ENCODE assay signal across 9 mouse cellular contexts in the genomic region with DNA sequence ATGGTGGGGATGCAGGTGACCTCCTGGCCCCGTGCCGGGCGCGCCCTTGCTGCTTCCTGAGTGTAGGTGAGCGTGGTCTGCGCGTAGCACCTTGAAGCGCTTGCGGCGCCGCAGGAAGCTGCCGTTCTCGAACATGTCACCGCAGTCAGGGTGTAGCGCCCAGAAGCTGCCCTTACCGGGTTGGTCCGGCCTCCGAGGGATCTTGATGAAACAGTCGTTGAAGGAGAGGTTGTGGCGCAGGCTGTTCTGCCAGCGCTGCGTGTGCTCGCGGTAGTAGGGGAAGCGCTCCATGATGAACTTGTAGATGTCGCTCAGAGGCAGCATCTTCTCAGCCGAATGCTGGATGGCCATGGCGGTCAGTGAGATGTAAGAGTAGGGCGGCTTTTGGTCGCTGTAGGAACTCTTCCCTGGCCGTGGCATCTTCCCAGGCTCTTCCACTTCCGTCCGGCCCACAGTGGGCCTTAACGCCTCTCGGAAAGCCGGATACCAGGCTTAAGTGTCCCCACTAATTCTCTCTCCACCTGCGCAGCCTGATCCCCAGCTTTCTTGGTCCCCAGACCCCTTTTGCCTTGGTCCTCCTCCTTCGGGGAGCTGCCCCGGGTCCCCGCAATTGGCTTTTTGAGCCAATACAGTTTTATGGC. TPM values are rescaled to one million over a fixed set of nuclear protein-coding genes. Genes with fewer than 3 reads are reported as not detected.
DNase-seq lines count a peak whose midpoint lies in the region; ATAC-seq and TF ChIP-seq lines count a peak whose summit lies in the region.
"Had no signal": no experiment of that assay in that cellular context is flagged by ENCODE, and none has a peak within 500 bp of the region (broad histone marks: within the 10 kb centered on the region; RNA-seq: fewer than 3 reads in every experiment).

A gene (minus strand): TSS at position 585 of the 641 bp plus-strand sequence.

- H3K4me1 ChIP-seq in ES-Bruce4 (ENCODE audit: control insufficient read depth, insufficient read depth, low read length): no peaks in the 10 kb centered on the region
- peaks cover 57% of the 10 kb centered on the region for H3K4me1 ChIP-seq in forebrain, embryonic 15.5 days
- H3K4me1 ChIP-seq in liver, embryonic 14.5 days (replicated peaks; ENCODE audit: control insufficient read depth in 2 of 2, insufficient read depth in 2 of 2, low read length in 1 of 2): no peaks in the 10 kb centered on the region
- peaks cover 3% of the 10 kb centered on the region; the same call in 1 of the 2 replicates for H3K4me1 ChIP-seq in stomach, postnatal 0 days (replicated peaks; ENCODE audit: control insufficient read depth, insufficient read depth)

- H3K36me3 ChIP-seq in ES-Bruce4 (ENCODE audit: control insufficient read depth, insufficient read depth, low read length, poor library complexity, severe bottlenecking): no peaks in the 10 kb centered on the region
- H3K36me3 ChIP-seq in forebrain, embryonic 15.5 days: no peaks in the 10 kb centered on the region
- no peaks in the 10 kb centered on the region for H3K36me3 ChIP-seq in liver, embryonic 14.5 days (replicated peaks; ENCODE audit: control insufficient read depth, insufficient read depth, low read depth)
- no peaks in the 10 kb centered on the region for H3K36me3 ChIP-seq in stomach, postnatal 0 days (ENCODE audit: control insufficient read depth, insufficient read depth, low read length)

- H3K9ac ChIP-seq in ES-Bruce4 (ENCODE audit: low read depth, poor library complexity, severe bottlenecking): peak within 1 kb of the TSS; percentile 13; the same call in 1 of the 2 replicates
- H3K9ac ChIP-seq in forebrain, embryonic 15.5 days (replicated peaks): peak within 1 kb of the TSS; percentile 26
- no peak within 1 kb of the TSS for H3K9ac ChIP-seq in liver, embryonic 14.5 days (replicated peaks)
- H3K9ac ChIP-seq in stomach, postnatal 0 days (ENCODE audit: low read length): no peak within 1 kb of the TSS

- peak; percentile 20 for DNase-seq in gastrocnemius, postnatal 10 days
- DNase-seq in gastrocnemius, adult 18-20 months (ENCODE audit: low spot score): no peak
- DNase-seq in liver, embryonic 14.5 days (ENCODE audit: low read depth in 3 of 3, low spot score in 3 of 3): no peak
- DNase-seq in stomach, postnatal 0 days (ENCODE audit: low spot score): no peak
- no peak for DNase-seq in adrenal gland, postnatal 25 days
- DNase-seq in thymus, adult 18-20 months: no peak

- peak within 1 kb of the TSS; percentile 64 for H3K4me3 ChIP-seq in ES-Bruce4 (ENCODE audit: low read depth, low read length)
- peak within 1 kb of the TSS; percentile 46 for H3K4me3 ChIP-seq in forebrain, embryonic 15.5 days
- peak within 1 kb of the TSS in 1 of 2 experiments; percentile 27; a peak in 2 of 4 replicates for H3K4me3 ChIP-seq in liver, embryonic 14.5 days (ENCODE audit: insufficient read depth in 1 of 2, low read depth in 2 of 2, low read length in 2 of 2)
- peak within 1 kb of the TSS; percentile 39 for H3K4me3 ChIP-seq in stomach, postnatal 0 days (ENCODE audit: low read depth, low read length)

- no peak for TF ChIP-seq POLR2A in ES-Bruce4 (IDR thresholded peaks at IDR 0.05; ENCODE audit: insufficient read depth, low read length)

- 0 out of 2 replicates have a peak, but pooled peaks have one; percentile 3 for ATAC-seq in forebrain, embryonic 15.5 days (replicated peaks)
- ATAC-seq in liver, embryonic 14.5 days (ENCODE audit: insufficient read depth): no peak
- 0 out of 2 replicates have a peak, but pooled peaks have one; percentile 2 for ATAC-seq in stomach, postnatal 0 days (ENCODE audit: low FRiP score, low TSS enrichment)

- TF ChIP-seq EP300 in ES-Bruce4 (IDR thresholded peaks at IDR 0.05; ENCODE audit: insufficient read depth, low read depth, low read length): no peak
- TF ChIP-seq EP300 in liver, embryonic 14.5 days (IDR thresholded peaks at IDR 0.05; ENCODE audit: low read depth): no peak
- no peak for TF ChIP-seq EP300 in stomach, postnatal 0 days (optimal IDR thresholded peaks at IDR 0.05)

- H3K27ac ChIP-seq in ES-Bruce4 (ENCODE audit: insufficient read depth, low read length): no peak within 1 kb of the TSS
- no peak within 1 kb of the TSS for H3K27ac ChIP-seq in forebrain, embryonic 15.5 days (replicated peaks)
- H3K27ac ChIP-seq in liver, embryonic 14.5 days: no peak within 1 kb of the TSS
- H3K27ac ChIP-seq in stomach, postnatal 0 days (replicated peaks): no peak within 1 kb of the TSS

- H3K27me3 ChIP-seq in ES-Bruce4 (ENCODE audit: control insufficient read depth, insufficient read depth, low read length, poor library complexity, severe bottlenecking): peaks cover 71% of the 10 kb centered on the region
- peaks cover 86% of the 10 kb centered on the region for H3K27me3 ChIP-seq in forebrain, embryonic 15.5 days
- peaks cover 100% of the 10 kb centered on the region for H3K27me3 ChIP-seq in liver, embryonic 14.5 days (ENCODE audit: control insufficient read depth, insufficient read depth, low read length)
- peaks cover 43% of the 10 kb centered on the region for H3K27me3 ChIP-seq in stomach, postnatal 0 days (ENCODE audit: control insufficient read depth, insufficient read depth, low read length)

- no peaks in the 10 kb centered on the region for H3K9me3 ChIP-seq in ES-Bruce4 (replicated peaks; ENCODE audit: control insufficient read depth, insufficient read depth, low read length, poor library complexity, severe bottlenecking)
- no peaks in the 10 kb centered on the region for H3K9me3 ChIP-seq in forebrain, embryonic 15.5 days
- no peaks in the 10 kb centered on the region for H3K9me3 ChIP-seq in liver, embryonic 14.5 days (ENCODE audit: control insufficient read depth, low read length)
- H3K9me3 ChIP-seq in stomach, postnatal 0 days (ENCODE audit: control insufficient read depth, low read length): no peaks in the 10 kb centered on the region

- WGBS in forebrain, embryonic 15.5 days: 1% methylated on average over 40 of the region's 40 CpGs
- 2% methylated on average over 40 of the region's 40 CpGs for WGBS in liver, embryonic 14.5 days (ENCODE audit: insufficient replicate concordance)
- under 1% methylated on average over 35 of the region's 40 CpGs for WGBS in stomach, postnatal 0 days

- H3K4me2 ChIP-seq in forebrain, embryonic 15.5 days (replicated peaks): peak within 1 kb of the TSS; percentile 92
- peak within 1 kb of the TSS; percentile 25; the same call in 1 of the 2 replicates for H3K4me2 ChIP-seq in liver, embryonic 14.5 days (ENCODE audit: low read depth)
- peak within 1 kb of the TSS; percentile 68 for H3K4me2 ChIP-seq in stomach, postnatal 0 days (replicated peaks; ENCODE audit: low read depth)

- no peak for TF ChIP-seq CTCF in ES-Bruce4 (IDR thresholded peaks at IDR 0.05; ENCODE audit: low read depth, low read length)
- TF ChIP-seq CTCF in liver, embryonic 14.5 days (IDR thresholded peaks at IDR 0.05; ENCODE audit: low read depth): no peak
- no peak for TF ChIP-seq CTCF in stomach, postnatal 0 days (IDR thresholded peaks at IDR 0.05; ENCODE audit: low read depth)

RNA-seq across cellular contexts. Expression of the gene that starts here (rescaled TPM):
- not detected for total RNA-seq in gastrocnemius, postnatal 10 days (2021)
- not detected for total RNA-seq in gastrocnemius, adult 18-20 months (2021)
- polyA plus RNA-seq in ES-Bruce4 (2011; ENCODE audit: insufficient read depth, insufficient read length, low read depth, missing spikeins): not detected in 2 replicates
- 0.11 TPM in 1 of 2 replicates, not detected in the other for polyA plus RNA-seq in forebrain, embryonic 15.5 days (2015; fragmentation: Nextera tagmentation; extraction: Ambion mirVana)
- not detected in 2 replicates for polyA plus RNA-seq in liver, embryonic 14.5 days (2012; rRNA removed)
- not detected in 2 replicates for polyA plus RNA-seq in liver, embryonic 14.5 days (2014; fragmentation: Nextera tagmentation; extraction: Ambion mirVana)
- not detected in 2 replicates for polyA plus RNA-seq in stomach, postnatal 0 days (2015; fragmentation: Nextera tagmentation; extraction: Ambion mirVana)
- not detected in 2 replicates for total RNA-seq in adrenal gland, postnatal 25 days (2021)
- total RNA-seq: hematopoietic stem cell, adult 5-6 weeks had no signal

Comparison
In these comparisons a context has a peak if more than half of its experiments do, and no peak if none do; other contexts are left out.
1. Peak in DNase-seq in gastrocnemius, postnatal 10 days; RNA of the gene not detected or under 1 TPM.
2. Peak in ATAC-seq, H3K4me3 ChIP-seq, H3K9ac ChIP-seq and H3K4me2 ChIP-seq in forebrain, embryonic 15.5 days; RNA of the gene not detected or under 1 TPM.
3. Peak in ATAC-seq, H3K4me3 ChIP-seq and H3K4me2 ChIP-seq in stomach, postnatal 0 days; RNA of the gene not detected or under 1 TPM.
4. H3K4me2 ChIP-seq: peak in every context shown above with its lines; median percentile 92 in forebrain, embryonic 15.5 days; 68 in stomach, postnatal 0 days; 25 in liver, embryonic 14.5 days.